Mouse (Mus musculus) 3T3-L1 (cell line): Measurements from ENCODE around the gene Lrrc27.
A peak's percentile ranks its signal among the peaks of the same experiment; 100 is the strongest.

Experiments
- DNase-seq: peaks from one replicate; pipeline ENCODE4 v3.0.0-alpha.2; 2015; ENCODE audit warnings: low read depth, low spot score

Gene Lrrc27

DNA sequence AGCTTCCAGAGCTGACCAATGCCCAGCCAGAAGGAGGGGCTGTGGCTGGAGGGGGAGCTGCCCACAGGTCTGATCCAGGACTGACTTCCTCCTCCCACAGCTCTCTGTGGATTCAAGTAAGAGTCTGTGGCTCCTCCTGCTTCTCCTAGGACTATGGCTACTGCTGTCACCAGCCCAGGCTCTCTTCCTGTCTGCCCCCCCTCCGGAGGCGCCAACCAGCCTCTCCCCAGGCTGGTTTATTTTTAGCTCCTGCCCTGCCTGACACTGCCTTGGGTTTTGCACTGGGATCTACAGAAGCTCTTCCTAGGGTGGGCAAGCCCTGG is 60.6 kb downstream of the Lrrc27 start:
- DNase-seq, result peak; percentile 70

DNA sequence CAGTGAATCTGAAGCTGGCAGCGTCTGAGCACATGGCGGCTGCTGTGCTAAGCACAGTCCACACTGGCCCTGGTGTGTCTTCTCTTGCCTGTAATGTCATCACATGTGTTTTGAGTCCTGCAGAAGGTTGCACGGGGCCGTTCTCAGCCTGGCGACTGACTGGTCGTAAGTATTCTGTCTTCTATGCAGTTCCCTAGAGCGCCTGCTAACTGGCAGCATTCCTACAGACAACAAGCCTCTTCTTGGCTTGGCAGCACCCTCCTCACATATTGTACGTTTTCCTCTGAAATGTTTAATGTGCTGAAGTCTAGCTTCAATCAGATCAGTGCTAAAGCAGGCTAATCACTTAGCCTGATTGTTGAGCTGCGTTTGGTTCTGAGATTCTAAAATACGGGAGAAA is 62.8 kb downstream of the Lrrc27 start:
- no peak for DNase-seq

DNA sequence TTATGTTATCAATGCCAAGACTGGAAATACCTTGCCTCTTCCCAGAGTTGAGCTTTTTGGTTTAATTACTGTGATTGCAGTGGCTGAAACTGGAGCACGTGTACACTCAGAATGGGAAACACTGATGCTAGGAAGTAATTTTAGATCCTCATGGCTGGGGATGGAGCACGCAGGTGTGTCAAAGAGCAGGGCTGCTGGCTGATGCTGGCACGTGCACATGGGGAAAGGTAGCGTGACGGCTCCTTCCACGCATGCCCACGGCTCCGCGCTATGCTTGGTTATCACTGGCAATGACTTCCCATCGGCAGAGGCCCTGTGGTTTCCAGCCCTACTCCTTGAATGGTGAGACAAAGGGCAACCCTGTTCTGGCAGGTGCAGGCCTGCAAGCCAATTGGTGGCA is 63.4 kb downstream of the Lrrc27 start:
- DNase-seq, result no peak

DNA sequence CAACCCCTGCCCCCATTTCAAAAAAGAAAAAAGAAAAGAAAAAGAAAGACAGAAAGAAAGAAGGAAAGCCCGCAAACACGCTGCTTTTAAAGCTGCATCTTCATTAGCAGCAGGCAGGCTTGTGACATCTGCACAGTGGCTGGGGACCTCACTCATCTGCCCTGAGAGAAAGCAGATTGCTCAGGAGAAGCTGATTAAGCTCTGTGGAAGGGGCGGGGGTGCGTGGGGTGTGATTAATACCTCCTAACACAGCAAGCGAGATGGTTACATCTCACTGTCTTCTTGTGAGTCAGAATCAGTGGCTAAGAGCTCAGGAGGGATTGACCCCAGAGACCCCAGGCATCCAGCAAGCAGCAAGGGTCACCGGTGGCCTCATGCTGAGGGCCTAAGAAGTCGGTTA is 64.7 kb downstream of the Lrrc27 start:
- DNase-seq, result no peak

DNA sequence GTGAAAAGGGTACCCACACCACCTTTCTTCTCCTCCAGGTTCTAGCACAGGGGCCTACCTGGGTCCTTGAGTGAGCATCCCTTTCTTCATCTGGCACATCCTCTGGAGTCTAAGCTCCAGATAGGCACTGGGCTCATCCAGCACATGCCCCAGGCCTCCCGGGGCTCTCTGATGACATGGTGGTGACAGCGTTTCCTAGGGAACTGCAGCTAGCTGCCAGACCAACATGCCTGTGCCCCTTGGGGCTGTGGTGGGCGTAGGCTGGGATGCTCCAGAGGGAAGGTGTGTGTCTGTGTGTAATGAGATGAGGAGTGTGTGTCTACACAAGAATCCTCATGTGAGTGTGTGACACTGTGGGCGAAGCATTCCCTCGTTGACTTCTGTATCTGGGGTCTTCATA is 66.8 kb downstream of the Lrrc27 start:
- DNase-seq, result peak; percentile 61

DNA sequence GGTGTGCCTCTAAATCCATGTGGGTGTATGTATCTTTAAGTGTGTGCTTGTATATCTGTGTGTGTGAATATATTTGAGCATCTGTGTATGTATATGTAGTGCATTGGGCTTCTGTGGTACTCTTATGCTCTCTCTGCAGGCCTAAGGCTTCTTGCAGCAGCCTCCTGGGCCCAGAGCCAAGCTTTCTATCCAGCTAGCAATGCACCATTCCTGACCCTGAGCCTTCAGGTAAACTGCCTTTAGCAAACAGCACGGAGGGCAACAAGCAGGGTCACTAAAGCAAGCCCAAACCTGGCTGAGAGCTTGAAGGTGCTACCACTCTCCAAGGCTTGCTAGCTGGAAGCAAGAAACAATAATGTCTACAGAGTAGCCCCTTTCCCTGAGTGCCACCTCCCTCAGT is 67.3 kb downstream of the Lrrc27 start:
- DNase-seq, result peak; percentile 42

DNA sequence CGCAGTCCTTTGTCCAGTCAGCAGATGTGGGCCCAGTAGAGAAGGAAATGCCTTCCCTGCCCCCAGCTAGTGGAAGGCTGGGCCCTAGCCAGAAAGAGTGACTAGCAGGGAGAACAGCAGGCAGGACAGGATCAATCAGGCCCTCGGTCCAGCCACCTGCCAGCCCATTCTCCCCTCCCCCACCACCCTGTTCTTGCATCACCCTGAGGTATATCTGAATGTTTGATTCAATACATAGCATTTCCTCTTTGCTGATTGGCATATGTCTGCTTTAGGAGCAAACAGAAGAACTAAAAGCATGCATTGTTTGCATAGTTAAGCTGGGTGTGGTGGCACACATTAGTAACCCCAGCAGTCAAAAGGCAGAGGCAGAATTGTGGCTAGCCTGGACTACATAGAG is 68.4 kb downstream of the Lrrc27 start:
- peak; percentile 58 for DNase-seq

DNA sequence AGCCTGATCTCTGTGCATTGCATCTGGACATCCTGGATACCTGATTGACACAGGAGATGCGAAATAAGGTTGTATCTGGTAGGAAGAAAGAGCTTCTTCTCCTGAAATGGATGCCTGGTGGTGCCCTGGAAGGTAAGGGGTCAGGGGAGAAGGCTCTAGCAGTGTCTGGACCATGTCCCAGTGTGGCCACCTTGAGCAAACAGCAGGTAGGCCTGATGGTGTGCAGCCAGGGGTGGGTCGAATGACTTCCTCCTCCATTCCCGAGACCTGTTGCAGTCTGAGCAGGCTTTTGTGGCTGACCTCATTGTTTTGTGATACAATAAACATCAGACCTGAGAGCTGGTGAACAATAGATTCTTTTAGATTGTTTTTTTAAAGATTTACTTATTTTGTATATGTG is 69.2 kb downstream of the Lrrc27 start:
- DNase-seq, result no peak

DNA sequence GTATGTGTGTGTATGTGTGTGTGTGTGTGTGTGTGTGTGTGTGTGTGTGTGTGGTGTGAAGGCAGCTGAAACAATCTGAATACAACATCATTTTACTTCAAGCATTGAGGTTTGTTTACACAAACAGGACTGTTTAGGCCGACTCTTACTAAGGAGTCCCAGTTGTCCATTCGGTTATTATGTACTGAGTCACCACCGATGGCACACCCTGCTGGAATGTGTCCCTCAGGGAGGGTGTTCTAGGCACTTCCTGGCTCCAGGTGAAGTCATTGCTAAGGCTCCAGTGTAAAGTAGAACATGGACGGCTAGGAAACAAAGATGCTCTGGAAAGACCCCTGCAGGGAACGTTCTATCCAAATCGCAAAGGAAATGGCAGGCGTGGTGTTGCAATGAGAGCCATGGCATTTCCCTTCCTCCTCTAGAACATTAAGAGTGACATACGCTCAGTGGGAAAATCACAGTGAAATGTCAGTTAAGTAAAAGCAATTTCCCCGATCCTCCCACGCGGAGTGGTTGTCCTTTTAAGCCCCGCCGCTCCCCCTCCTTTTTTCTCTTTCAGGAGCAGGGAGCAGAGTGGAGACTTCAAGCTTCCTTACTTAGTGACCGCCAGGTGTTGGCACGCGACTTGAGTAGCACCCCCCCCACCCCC is 72.6 kb downstream of the Lrrc27 start:
- DNase-seq, result peak; percentile 74

DNA sequence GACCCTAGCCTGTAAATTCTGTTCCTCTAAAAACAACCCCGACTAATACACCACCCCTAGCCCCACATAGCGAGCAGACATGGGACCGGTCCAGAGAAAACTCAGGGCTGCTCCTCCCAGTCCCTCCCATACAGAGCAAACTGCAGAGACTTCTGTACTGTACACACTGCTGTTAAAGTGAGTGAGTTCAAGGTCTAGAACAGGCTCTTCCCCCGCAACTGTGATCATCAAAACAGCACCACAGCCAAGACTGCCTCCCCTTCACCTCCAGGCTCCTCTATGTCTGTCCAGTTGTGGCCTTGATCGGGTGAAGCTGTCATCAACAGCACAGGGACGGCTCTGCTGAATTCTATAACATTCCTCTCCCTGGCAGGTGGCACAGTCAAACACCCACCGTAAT is 75.8 kb downstream of the Lrrc27 start:
- no peak for DNase-seq
